Mouse (Mus musculus): ENCODE measurements around the gene Adora2b. TPM values are rescaled to one million over a fixed set of nuclear protein-coding genes. Genes with fewer than 3 reads are reported as not detected.

Gene Adora2b
- total RNA-seq, 2 experiments from 2014 or later: not detected

Other genes starting within 250 kb of the Adora2b start
- gene Zswim7, start 32.4 kb downstream of the Adora2b start, total RNA-seq (2014; fragmentation: Nextera tagmentation): 14.7 and 14.9 TPM in 2 replicates
- 7.7 and 9.5 TPM in 2 replicates for gene Zswim7, start 32.4 kb downstream of the Adora2b start, total RNA-seq (2017)
- gene Ttc19, start 32.5 kb downstream of the Adora2b start, total RNA-seq (2014; fragmentation: Nextera tagmentation): 9.9 and 14.9 TPM in 2 replicates
- 12.1 and 23.5 TPM in 2 replicates for gene Ttc19, start 32.5 kb downstream of the Adora2b start, total RNA-seq (2017)
- 10.6 and 12.0 TPM in 2 replicates for gene Pigl, start 209.5 kb downstream of the Adora2b start, total RNA-seq (2014; fragmentation: Nextera tagmentation)
- gene Pigl, start 209.5 kb downstream of the Adora2b start, total RNA-seq (2017): 2.0 and 3.2 TPM in 2 replicates
- 282 and 352 TPM in 2 replicates for gene Ncor1, start 209.6 kb downstream of the Adora2b start, total RNA-seq (2014; fragmentation: Nextera tagmentation)
- gene Ncor1, start 209.6 kb downstream of the Adora2b start, total RNA-seq (2017): 261 and 277 TPM in 2 replicates

Measured in megakaryocyte-erythroid progenitor cell, adult 5-6 weeks (primary cell).